Mouse (Mus musculus) 3T3-L1 (cell line): Measurements from ENCODE around the gene Commd2.
A peak's percentile ranks its signal among the peaks of the same experiment; 100 is the strongest.

Source experiments
- DNase-seq: peaks from one replicate; pipeline ENCODE4 v3.0.0-alpha.2; 2015; ENCODE audit warnings: low read depth, low spot score

Gene Commd2

GRCm38 (mm10) chr3:57615652-57616051 lies 35.9 kb downstream of the Commd2 start:
- peak; percentile 49 for DNase-seq

DNA sequence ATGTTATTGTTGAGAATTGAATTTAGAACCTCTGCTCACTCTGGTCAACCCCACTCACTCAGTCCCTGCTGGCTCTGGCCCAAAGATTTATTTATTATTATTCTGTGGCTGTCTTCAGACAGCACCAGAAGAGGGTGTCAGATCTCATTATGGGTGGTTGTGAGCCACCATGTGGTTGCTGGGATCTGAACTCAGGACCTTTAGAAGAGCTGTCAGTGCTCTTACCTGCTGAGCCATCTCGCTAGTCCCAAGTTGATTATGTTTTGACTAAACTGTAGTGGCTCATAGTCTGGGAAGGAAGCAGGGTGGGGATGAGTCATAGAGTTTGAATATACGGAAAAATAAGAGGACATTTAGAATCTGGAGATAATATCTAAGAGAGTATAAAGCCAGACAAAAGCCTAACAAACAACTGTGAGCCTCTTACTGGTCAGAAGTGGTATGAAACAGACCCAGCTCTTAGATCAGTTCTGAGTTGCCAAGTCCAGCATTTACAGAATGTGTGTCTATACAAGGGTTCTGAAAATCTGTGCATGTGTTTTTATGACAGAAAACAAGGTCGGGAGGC lies 39.0 kb downstream of the Commd2 start:
- DNase-seq = peak; percentile 64

- no peak for DNase-seq
Measured at GRCm38 (mm10) chr3:57611776-57612175, 39.7 kb downstream of the Commd2 start.

DNA sequence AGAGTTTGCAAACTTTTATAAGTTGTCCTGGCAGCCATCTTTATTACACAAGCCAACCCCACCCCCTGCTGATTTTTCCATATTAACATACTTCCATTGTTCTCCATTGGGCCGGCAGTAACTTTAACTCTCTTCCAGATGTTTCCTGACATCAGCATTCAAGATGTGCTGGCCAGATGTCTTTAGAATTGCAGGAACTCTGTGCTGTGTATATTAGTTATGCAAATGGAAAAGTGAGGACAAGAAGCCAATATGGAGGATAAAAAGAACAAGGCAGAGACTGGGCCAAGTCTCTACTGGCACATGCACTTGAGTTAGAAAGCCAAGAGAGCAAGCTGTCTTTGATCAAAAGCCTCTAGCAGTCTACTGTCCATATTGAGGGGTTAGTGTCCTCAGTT lies 46.9 kb downstream of the Commd2 start:
- peak; percentile 27 for DNase-seq

- DNase-seq = no peak
Measured at GRCm38 (mm10) chr3:57603891-57604617, 47.5 kb downstream of the Commd2 start.

DNA sequence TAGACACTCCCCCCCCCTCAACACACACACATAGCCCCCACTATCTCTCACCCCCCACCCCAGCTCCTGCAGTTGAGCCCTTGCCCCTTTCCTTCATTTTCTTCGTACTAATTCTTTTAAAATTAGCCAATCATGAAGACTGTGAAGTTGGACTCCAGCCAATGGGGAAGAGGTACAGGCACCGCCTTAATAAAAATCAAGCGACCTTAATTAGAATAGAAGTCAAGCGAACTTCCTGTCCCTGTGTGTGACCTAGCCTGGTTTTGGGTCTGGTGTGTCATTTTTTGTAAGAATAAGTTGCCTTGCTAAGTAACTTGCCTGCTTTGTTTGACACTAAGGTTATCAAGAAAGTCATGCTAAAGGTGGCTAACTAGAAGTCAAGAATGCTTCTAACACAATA lies 48.9 kb downstream of the Commd2 start:
- DNase-seq = no peak

DNA sequence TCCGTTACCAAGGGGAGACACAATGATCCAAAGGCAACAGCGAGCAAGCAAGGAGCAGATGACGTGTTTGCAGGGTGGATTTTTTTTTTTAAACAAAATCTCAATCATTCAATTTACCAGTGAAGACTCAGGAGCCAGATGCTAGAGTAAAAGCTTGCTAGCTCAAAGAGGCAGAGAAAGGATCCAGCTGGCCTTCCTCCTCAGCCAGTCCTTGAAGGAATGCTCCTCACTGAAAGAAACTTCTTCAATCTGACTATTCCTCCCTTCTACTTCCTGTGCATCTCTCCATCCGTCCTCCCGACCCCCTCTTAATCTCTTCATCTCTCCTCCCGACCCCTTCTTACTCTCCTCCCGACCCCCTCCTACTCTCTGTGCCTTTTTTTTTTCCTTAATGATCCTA lies 54.9 kb downstream of the Commd2 start:
- DNase-seq = no peak

GRCm38 (mm10) chr3:57595506-57595905 lies 56.0 kb downstream of the Commd2 start:
- no peak for DNase-seq
